Mouse (Mus musculus) heart, adult 2 months (tissue): ENCODE measurements at regions not wholly inside any gene's neighbourhood (a gene's known extent, or its start where the extent isn't known, plus 50 kb on each side); places are given as distances from the start of the nearest gene placed in this dataset.

Source experiments
- DNase-seq, 2 experiments: peaks; one replicate each; pipeline ENCODE4 v3.0.0; 2021
- H3K27ac ChIP-seq: fragments of 200-600 bp; 2 replicates; pipeline ENCODE4 v1.8.1; 2022
- H3K27me3 ChIP-seq: fragments of 200-500 bp; 2 replicates; pipeline ENCODE4 v1.6.1; 2012; ENCODE audit warnings: mild to moderate bottlenecking, low read length, inconsistent platforms, mixed read lengths; ENCODE audit not compliant: control insufficient read depth, insufficient read depth
- H3K36me3 ChIP-seq: fragments of 200-500 bp; 2 replicates; pipeline ENCODE4 v1.6.1; 2012; ENCODE audit warnings: low read length, inconsistent platforms; ENCODE audit not compliant: control insufficient read depth, insufficient read depth
- H3K4me1 ChIP-seq: fragments of 200-500 bp; 2 replicates; pipeline ENCODE4 v1.6.1; 2011; ENCODE audit warnings: low read length; ENCODE audit not compliant: control insufficient read depth, insufficient read depth
- H3K4me3 ChIP-seq: fragments of 200-600 bp; 2 replicates; pipeline ENCODE4 v1.8.1; 2022
- H3K79me2 ChIP-seq: fragments of 200-500 bp; replicated peaks from 2 replicates; pipeline ENCODE4 v1.6.1; 2012; ENCODE audit warnings: mild to moderate bottlenecking, inconsistent platforms, low read length, moderate library complexity, mixed read lengths; ENCODE audit not compliant: control insufficient read depth, insufficient read depth
- H3K9ac ChIP-seq: fragments of 200-500 bp; 2 replicates; pipeline ENCODE4 v1.6.1; 2012; ENCODE audit warnings: low read depth, mild to moderate bottlenecking, control low read depth, inconsistent platforms, low read length, mixed read lengths
- CTCF ChIP-seq: fragments of 200-600 bp; IDR thresholded peaks from 2 replicates; pipeline ENCODE4 v1.8.1; 2022; ENCODE audit warnings: antibody characterized with exemption, mild to moderate bottlenecking, moderate library complexity
- EP300 ChIP-seq: fragments of 200-500 bp; IDR thresholded peaks from 2 replicates; pipeline ENCODE4 v1.6.1; 2011; ENCODE audit warnings: low read depth, low read length, control low read depth; ENCODE audit not compliant: insufficient read depth
- POLR2A ChIP-seq: fragments of 200-500 bp; IDR thresholded peaks from 2 replicates; pipeline ENCODE4 v1.6.1; 2011; ENCODE audit warnings: mild to moderate bottlenecking, low read depth, low read length, control low read depth; ENCODE audit not compliant: insufficient read depth
- WGBS: fragments of 180-500 bp; shearing (Covaris S2); methylation state at CpG from one replicate; pipeline ENCODE4 v1.1.7; 2018; 5-methylcytosine and 5-hydroxymethylcytosine counted together
- intact Hi-C: fragments of 180-260 bp; cut with DNase I; formaldehyde crosslinking; loops from one replicate; pipeline ENCODE4 v1.15.1; 2025

- intact Hi-C loops: no loop called here
- DNase-seq: no peak
- WGBS: 74% methylated on average over 5 of the region's 5 CpGs
- no peak overlapping the region for H3K27ac ChIP-seq
- no peaks in the 10 kb centered on the region for H3K79me2 ChIP-seq
- no peak overlapping the region for H3K4me3 ChIP-seq
- no peak for TF ChIP-seq CTCF
- TF ChIP-seq EP300: no peak
- no peak overlapping the region for H3K9ac ChIP-seq
- no peaks in the 10 kb centered on the region for H3K27me3 ChIP-seq
- H3K4me1 ChIP-seq: no peaks in the 10 kb centered on the region
- no peaks in the 10 kb centered on the region for H3K36me3 ChIP-seq
Measured at GRCm38 (mm10) chr16:73310096-73310495, 1002.0 kb downstream of the Robo1 start.

DNA sequence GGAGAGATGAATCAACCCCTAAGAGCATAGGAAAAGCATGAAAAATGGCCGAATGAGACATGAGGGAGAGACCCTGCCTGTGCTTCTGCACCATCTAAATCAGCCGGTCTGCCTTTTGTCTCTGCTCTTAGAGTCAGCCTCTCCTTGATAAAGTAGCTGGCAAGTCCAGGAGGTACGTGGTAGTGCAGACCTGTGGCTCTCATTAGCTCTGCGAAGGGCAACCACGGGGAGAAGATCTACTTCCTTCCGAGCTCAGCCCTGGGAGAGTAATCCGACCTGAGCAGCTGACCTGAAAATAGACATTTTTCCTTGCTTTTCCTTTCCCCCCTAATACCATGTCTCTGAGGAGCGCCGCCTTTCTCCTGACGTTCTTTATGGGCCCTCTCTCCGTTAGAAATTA lies 971.8 kb downstream of the Robo1 start:
- WGBS: 77% methylated on average over 11 of the region's 11 CpGs
- DNase-seq: no peak
- intact Hi-C loops: loop anchor here (10.0 kb wide), 1 partner anchor 205 kb away; no protein-coding TSS in a partner anchor
- H3K36me3 ChIP-seq: no peaks in the 10 kb centered on the region
- no peak overlapping the region for H3K9ac ChIP-seq
- H3K4me1 ChIP-seq: no peaks in the 10 kb centered on the region
- no peak for TF ChIP-seq CTCF
- no peak for TF ChIP-seq EP300
- no peak for TF ChIP-seq POLR2A
- no peak overlapping the region for H3K27ac ChIP-seq
- H3K27me3 ChIP-seq: no peaks in the 10 kb centered on the region
- no peak overlapping the region for H3K4me3 ChIP-seq
- H3K79me2 ChIP-seq: no peaks in the 10 kb centered on the region

GRCm38 (mm10) chr16:73259691-73260090 lies 951.6 kb downstream of the Robo1 start:
- no peaks in the 10 kb centered on the region for H3K4me1 ChIP-seq
- no peak overlapping the region for H3K4me3 ChIP-seq
- WGBS: 84% methylated on average over 1 of the region's 1 CpGs
- H3K79me2 ChIP-seq: no peaks in the 10 kb centered on the region
- no peak overlapping the region for H3K9ac ChIP-seq
- intact Hi-C loops: no loop called here
- TF ChIP-seq POLR2A: no peak
- no peak for TF ChIP-seq CTCF
- TF ChIP-seq EP300: no peak
- H3K27ac ChIP-seq: no peak overlapping the region
- no peak for DNase-seq
- H3K36me3 ChIP-seq: no peaks in the 10 kb centered on the region
- H3K27me3 ChIP-seq: no peaks in the 10 kb centered on the region

DNA sequence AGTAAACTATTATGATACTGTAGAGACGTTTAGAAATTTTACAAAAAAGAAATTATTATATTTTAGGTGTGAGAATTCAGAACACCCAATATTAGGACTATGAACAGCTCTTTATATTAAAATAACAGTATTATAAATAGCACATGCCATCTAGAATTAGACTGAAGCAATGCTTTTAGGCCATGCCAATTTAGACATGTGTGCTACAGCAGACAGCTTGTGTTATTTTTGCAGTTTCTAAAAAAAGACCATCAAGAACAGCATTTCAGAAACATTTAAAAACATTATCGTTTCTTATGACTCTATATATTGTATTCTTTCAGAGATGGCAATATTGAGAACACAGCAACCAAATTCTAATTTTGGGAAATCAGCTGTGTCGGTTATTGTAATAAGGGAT lies 951.2 kb downstream of the Robo1 start:
- Histone ChIP-seq H3K4me3 (no peak overlapping the region), H3K9ac (no peak overlapping the region), H3K79me2 (no peaks in the 10 kb centered on the region), H3K4me1 (no peaks in the 10 kb centered on the region), H3K27ac (peak overlapping the region; percentile 5; the same call in 1 of the 2 replicates), H3K27me3 (no peaks in the 10 kb centered on the region), H3K36me3 (no peaks in the 10 kb centered on the region)
- intact Hi-C loops: no loop called here
- WGBS: 60% methylated on average over 3 of the region's 3 CpGs
- TF ChIP-seq EP300: no peak
- no peak for TF ChIP-seq POLR2A
- no peak for TF ChIP-seq CTCF
- DNase-seq: no peak

- no peaks in the 10 kb centered on the region for H3K27me3 ChIP-seq
- intact Hi-C loops: no loop called here
- no peak for TF ChIP-seq CTCF
- no peak for TF ChIP-seq EP300
- no peak for TF ChIP-seq POLR2A
- H3K4me1 ChIP-seq: no peaks in the 10 kb centered on the region
- 92% methylated on average over 2 of the region's 2 CpGs for WGBS
- no peak overlapping the region for H3K27ac ChIP-seq
- no peaks in the 10 kb centered on the region for H3K79me2 ChIP-seq
- DNase-seq: no peak
- no peak overlapping the region for H3K4me3 ChIP-seq
- H3K9ac ChIP-seq: no peak overlapping the region
- no peaks in the 10 kb centered on the region for H3K36me3 ChIP-seq
Measured at GRCm38 (mm10) chr16:73245073-73245590, 937.0 kb downstream of the Robo1 start.

DNA sequence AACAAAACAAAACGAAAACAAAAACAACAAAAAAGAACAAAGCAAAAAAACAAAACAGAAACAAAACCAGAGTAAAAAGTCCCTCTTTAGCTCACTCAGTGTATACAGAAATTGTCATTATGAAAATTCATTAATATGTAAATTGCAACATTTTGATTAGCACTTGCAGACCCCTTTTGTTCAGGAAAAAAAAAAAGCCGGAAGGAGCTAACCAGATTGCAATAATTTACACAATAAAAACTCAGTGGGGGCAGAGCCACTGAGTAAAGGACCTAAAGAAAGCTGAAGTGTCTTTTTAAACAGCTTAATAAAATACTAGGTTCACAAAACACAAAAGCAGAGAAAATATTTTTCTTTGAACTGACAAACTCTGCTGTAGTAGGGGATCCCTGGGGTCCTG lies 922.5 kb downstream of the Robo1 start:
- WGBS: 70% methylated on average over 2 of the region's 2 CpGs
- intact Hi-C loops: no loop called here
- no peaks in the 10 kb centered on the region for H3K36me3 ChIP-seq
- H3K9ac ChIP-seq: no peak overlapping the region
- H3K4me1 ChIP-seq: no peaks in the 10 kb centered on the region
- H3K79me2 ChIP-seq: no peaks in the 10 kb centered on the region
- DNase-seq: no peak
- H3K27ac ChIP-seq: no peak overlapping the region
- TF ChIP-seq POLR2A (no peak), EP300 (no peak), CTCF (no peak)
- H3K27me3 ChIP-seq: no peaks in the 10 kb centered on the region
- H3K4me3 ChIP-seq: no peak overlapping the region
